Mouse (Mus musculus): ENCODE measurements around the gene Bcl7b.

- TF ChIP-seq CTCF (IDR thresholded peaks at IDR 0.05; ENCODE audit: control insufficient read depth, insufficient read depth, insufficient replicate concordance, low read depth, low read length) (no peak), POLR2A (IDR thresholded peaks at IDR 0.05; ENCODE audit: control insufficient read depth, low read depth, low read length) (no peak)
Observed at GRCm38 (mm10) chr5:135133736-135134405, 34.2 kb upstream of the Bcl7b start.

All from testis, adult 2 months (tissue).